Mouse (Mus musculus) olfactory bulb, adult 2 months (tissue): ENCODE measurements at regions not wholly inside any gene's neighbourhood (a gene's known extent, or its start where the extent isn't known, plus 50 kb on each side); places are given as distances from the start of the nearest gene placed in this dataset.

ENCODE experiments used
- H3K27ac ChIP-seq: fragments of 200-500 bp; 2 replicates; pipeline ENCODE4 v1.5.1; 2012; ENCODE audit warnings: low read depth, low read length; ENCODE audit not compliant: insufficient read depth
- H3K4me1 ChIP-seq: fragments of 200-500 bp; 2 replicates; pipeline ENCODE4 v1.6.1; 2012; ENCODE audit warnings: low read length; ENCODE audit not compliant: control insufficient read depth, insufficient read depth
- H3K4me3 ChIP-seq: fragments of 200-500 bp; 2 replicates; pipeline ENCODE4 v1.5.1; 2012; ENCODE audit warnings: mild to moderate bottlenecking, low read depth, low read length, moderate library complexity; ENCODE audit not compliant: insufficient read depth
- CTCF ChIP-seq: fragments of 200-500 bp; IDR thresholded peaks from 2 replicates; pipeline ENCODE4 v1.5.1; 2012; ENCODE audit warnings: low read depth, mild to moderate bottlenecking, low read length, moderate library complexity; ENCODE audit not compliant: insufficient read depth
- POLR2A ChIP-seq: fragments of 200-500 bp; IDR thresholded peaks from 2 replicates; pipeline ENCODE4 v1.6.1; 2012; ENCODE audit warnings: mild to moderate bottlenecking, low read depth, low read length, moderate library complexity; ENCODE audit not compliant: insufficient read depth
- WGBS: fragments of 180-500 bp; shearing (Covaris S2); methylation state at CpG from one replicate; pipeline ENCODE4 v1.1.7; 2018; 5-methylcytosine and 5-hydroxymethylcytosine counted together

DNA sequence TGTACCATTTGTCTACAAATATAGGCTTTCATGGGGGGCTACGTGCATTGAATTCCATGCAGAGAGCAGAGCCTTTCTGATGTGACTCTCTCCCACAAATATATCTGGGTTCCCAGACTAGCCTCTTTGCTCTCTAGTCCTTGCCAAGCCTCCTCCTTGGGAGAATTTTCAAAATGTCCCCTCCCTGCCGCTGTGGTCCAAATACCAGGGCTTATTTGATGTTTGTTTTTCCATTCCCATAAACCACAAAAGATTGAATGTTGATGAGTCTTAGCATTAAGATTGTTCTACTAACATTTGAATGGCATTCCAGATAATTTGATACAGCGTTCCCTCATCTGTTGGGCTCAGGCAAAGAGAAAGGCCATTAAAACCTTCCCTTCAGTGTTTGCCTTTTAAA is 360.4 kb upstream of the Slc35b3 start:
- TF ChIP-seq POLR2A: no peak
- no peak for TF ChIP-seq CTCF
- H3K27ac ChIP-seq: no peak overlapping the region
- H3K4me1 ChIP-seq: no peaks in the 10 kb centered on the region
- 92% methylated on average over 3 of the region's 3 CpGs for WGBS
- H3K4me3 ChIP-seq: no peak overlapping the region

DNA sequence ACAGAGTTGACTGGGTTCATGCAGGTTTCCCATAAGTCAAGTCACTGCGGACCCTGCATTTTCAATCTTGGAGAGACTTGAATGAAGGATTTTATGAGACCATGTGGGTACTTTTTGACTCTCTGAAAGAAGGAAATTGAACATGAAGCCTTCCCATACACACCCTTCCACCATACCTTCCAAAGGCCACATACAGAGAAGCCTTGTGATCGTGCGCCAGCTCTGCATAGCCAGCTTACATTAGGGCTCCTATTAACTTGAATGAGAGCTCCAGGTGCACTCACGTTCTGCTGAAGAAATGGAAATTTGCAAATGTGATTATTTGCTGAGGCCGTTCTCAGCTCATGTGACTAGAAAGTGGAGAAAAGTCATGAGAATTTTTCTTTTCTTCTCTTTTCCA is 349.1 kb upstream of the Slc35b3 start:
- WGBS: 89% methylated on average over 5 of the region's 5 CpGs

GRCm38 (mm10) chr13:39307845-39308244 is 347.2 kb upstream of the Slc35b3 start:
- 73% methylated on average over 9 of the region's 9 CpGs for WGBS
- H3K27ac ChIP-seq: no peak overlapping the region

More for the DNA sequence above, 349.1 kb upstream of the Slc35b3 start:
- TF ChIP-seq POLR2A (no peak), CTCF (no peak)
- Histone ChIP-seq H3K4me1 (no peaks in the 10 kb centered on the region), H3K27ac (no peak overlapping the region), H3K4me3 (no peak overlapping the region)

GRCm38 (mm10) chr13:39306851-39307250 is 346.2 kb upstream of the Slc35b3 start:
- TF ChIP-seq POLR2A (no peak), CTCF (no peak)
- Histone ChIP-seq H3K27ac (no peak overlapping the region), H3K4me1 (no peaks in the 10 kb centered on the region), H3K4me3 (no peak overlapping the region)
- 88% methylated on average over 3 of the region's 3 CpGs for WGBS

More at GRCm38 (mm10) chr13:39307845-39308244, 347.2 kb upstream of the Slc35b3 start:
- H3K4me3 ChIP-seq: no peak overlapping the region
- no peaks in the 10 kb centered on the region for H3K4me1 ChIP-seq
- TF ChIP-seq CTCF (no peak), POLR2A (no peak)

- Histone ChIP-seq H3K4me1 (no peaks in the 10 kb centered on the region), H3K4me3 (no peak overlapping the region), H3K27ac (no peak overlapping the region)
- 75% methylated on average over 6 of the region's 6 CpGs for WGBS
- TF ChIP-seq POLR2A: no peak
- no peak for TF ChIP-seq CTCF
These were observed 336.5 kb upstream of the Slc35b3 start for GRCm38 (mm10) chr13:39297129-39297528.

- TF ChIP-seq CTCF (no peak), POLR2A (no peak)
- H3K27ac ChIP-seq: no peak overlapping the region
- 90% methylated on average over 5 of the region's 6 CpGs for WGBS
These were observed 329.7 kb upstream of the Slc35b3 start for GRCm38 (mm10) chr13:39290216-39290960.

DNA sequence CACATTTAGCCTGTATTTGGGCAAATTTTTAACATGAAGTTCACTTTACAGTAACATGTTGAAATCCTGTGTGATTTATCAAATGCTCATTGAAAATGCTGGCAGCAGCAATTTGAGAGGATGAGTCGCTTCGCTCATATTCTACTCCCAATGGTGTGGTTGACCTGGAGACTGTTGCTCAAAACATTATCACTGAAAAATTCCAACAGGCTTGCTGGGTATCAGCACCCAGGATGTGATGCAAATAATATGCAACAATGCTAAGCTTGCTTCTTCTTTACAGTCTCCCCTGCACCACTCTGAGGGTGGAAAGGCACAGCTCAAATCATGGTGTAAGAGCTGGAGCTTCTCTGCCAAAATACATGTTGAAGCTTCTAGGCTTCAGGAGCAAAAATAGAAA is 321.6 kb upstream of the Slc35b3 start:
- TF ChIP-seq POLR2A: no peak
- no peak for TF ChIP-seq CTCF
- H3K4me1 ChIP-seq: no peaks in the 10 kb centered on the region
- WGBS: 99% methylated on average over 2 of the region's 2 CpGs
- no peak overlapping the region for H3K4me3 ChIP-seq
- H3K27ac ChIP-seq: no peak overlapping the region

More at GRCm38 (mm10) chr13:39290216-39290960, 329.7 kb upstream of the Slc35b3 start:
- Histone ChIP-seq H3K4me1 (no peaks in the 10 kb centered on the region), H3K4me3 (no peak overlapping the region)

DNA sequence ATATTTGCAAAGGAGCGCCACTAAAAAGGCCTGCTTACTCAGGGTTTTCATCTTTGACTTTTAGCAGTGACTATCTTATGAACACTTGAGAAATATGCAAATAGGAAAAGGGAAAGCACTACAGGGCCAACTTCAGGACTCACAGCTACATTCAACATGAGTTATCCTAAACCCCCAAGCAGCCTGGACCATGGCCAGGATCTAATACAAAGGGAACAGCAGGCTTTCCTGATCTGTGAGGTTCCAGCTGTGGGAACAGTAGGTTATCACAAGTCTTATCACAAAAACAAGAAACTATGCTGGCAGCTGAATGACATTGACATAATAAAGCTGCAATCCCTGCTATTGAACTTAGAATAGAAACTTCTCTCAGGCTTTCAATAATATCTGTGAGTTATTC is 317.4 kb upstream of the Slc35b3 start:
- no peak for TF ChIP-seq CTCF
- TF ChIP-seq POLR2A: no peak
- H3K4me1 ChIP-seq: no peaks in the 10 kb centered on the region
- no peak overlapping the region for H3K27ac ChIP-seq
- 88% methylated on average over 1 of the region's 1 CpGs for WGBS
- H3K4me3 ChIP-seq: no peak overlapping the region

GRCm38 (mm10) chr13:39266024-39266423 is 305.3 kb upstream of the Slc35b3 start:
- Histone ChIP-seq H3K4me1 (no peaks in the 10 kb centered on the region), H3K27ac (no peak overlapping the region), H3K4me3 (no peak overlapping the region)
- no peak for TF ChIP-seq POLR2A
- no peak for TF ChIP-seq CTCF
- WGBS: 46% methylated on average over 5 of the region's 5 CpGs

- 23% methylated on average over 3 of the region's 3 CpGs for WGBS
- H3K4me3 ChIP-seq: no peak overlapping the region
- H3K27ac ChIP-seq: no peak overlapping the region
- H3K4me1 ChIP-seq: no peaks in the 10 kb centered on the region
- TF ChIP-seq CTCF (no peak), POLR2A (no peak)
These were observed 296.0 kb upstream of the Slc35b3 start for GRCm38 (mm10) chr13:39256708-39257107.
